Mouse (Mus musculus): Measurements from ENCODE around the gene Scgb2b15. TPM values are rescaled to one million over a fixed set of nuclear protein-coding genes. Genes with fewer than 3 reads are reported as not detected.
"Not testable (repeated sequence)": the region's sequence is repeated elsewhere in the genome, so short reads cannot be mapped to it uniquely, and the experiment has no call there.

Scgb2b15 gene
- total RNA-seq (2021) = not detected
- long read RNA-seq, experiment 1 = 0 reads
- long read RNA-seq, experiment 2 = 0 reads

- DNase-seq (ENCODE audit: low spot score in 2 of 2) = not testable (repeated sequence)
These were observed at the start of gene Scgb2b15 for GRCm38 (mm10) chr7:32829562-32829961. Scgb2b15 (minus strand) TSS chr7:32829662.

DNA sequence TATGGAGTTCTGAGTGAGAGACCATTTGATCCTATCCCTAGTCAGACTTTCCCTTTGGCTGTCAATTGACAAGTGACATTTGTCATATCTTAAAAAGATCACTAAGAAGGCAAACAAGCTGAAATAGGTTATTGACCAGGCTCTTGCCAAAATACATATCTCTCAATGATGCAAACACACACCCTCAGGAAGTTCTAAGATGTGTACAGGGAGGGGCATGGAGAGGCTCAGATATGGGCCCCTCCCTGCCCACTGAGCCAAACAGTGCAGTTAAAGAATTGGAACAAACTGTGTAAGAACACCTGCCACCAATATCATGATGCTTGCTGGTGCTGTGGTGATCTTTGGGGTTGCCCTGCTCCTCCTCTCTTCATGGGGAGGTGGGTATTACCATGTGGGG is 6.8 kb upstream of the Scgb2b15 start, which contains the start of gene Scgb1b15:
Gene Scgb1b15, plus strand, starts transcription at position 301 of the 400 bp plus-strand sequence.
- not testable (repeated sequence) for DNase-seq (ENCODE audit: low spot score in 2 of 2)

Other genes starting within 250 kb of the Scgb2b15 start
- not detected for gene Scgb1b15, start 6.9 kb upstream of the Scgb2b15 start, total RNA-seq (2021)
- gene Scgb2b17, start 226.9 kb upstream of the Scgb2b15 start, total RNA-seq (2021) = not detected
- not detected for gene Scgb1b17, start 233.8 kb upstream of the Scgb2b15 start, total RNA-seq (2021)